Mouse (Mus musculus) heart, embryonic 14.5 days (tissue): ENCODE data around the gene Eif4enif1. TPM values are rescaled to one million over a fixed set of nuclear protein-coding genes. Genes with fewer than 3 reads are reported as not detected.

ENCODE experiments used
- ATAC-seq: fragments of 200-750 bp; cut with Nextera tagmentation; 2 replicates; pipeline ENCODE4 v1.8.0; 2017; ENCODE audit warnings: low read depth, moderate TSS enrichment; ENCODE audit not compliant: insufficient number of reproducible peaks, insufficient read depth, low FRiP score
- H3K27ac ChIP-seq, 2 experiments: fragments of 200-500 bp in 1 of 2; fragments of 300-500 bp in 1 of 2; sonication (generic) in 1 of 2; replicated peaks in 1 of 2; 2 replicates each; pipeline ENCODE4 v1.5.1; 2012 to 2014; ENCODE audit warnings: low read depth in 2 of 2, low read length in 2 of 2, control low read depth in 1 of 2, mild to moderate bottlenecking in 1 of 2, mixed read lengths in 1 of 2; ENCODE audit not compliant: control insufficient read depth in 1 of 2, insufficient read depth in 1 of 2
- H3K27me3 ChIP-seq: fragments of 300-500 bp; sonication (generic); 2 replicates; pipeline ENCODE4 v1.6.1; 2014; ENCODE audit warnings: mild to moderate bottlenecking, low read length, control low read depth; ENCODE audit not compliant: control insufficient read depth, insufficient read depth
- H3K36me3 ChIP-seq: fragments of 300-500 bp; sonication (generic); 2 replicates; pipeline ENCODE4 v1.6.1; 2014; ENCODE audit warnings: mild to moderate bottlenecking, control low read depth, low read length, mixed read lengths; ENCODE audit not compliant: control insufficient read depth, insufficient read depth
- H3K4me1 ChIP-seq, 2 experiments: fragments of 200-500 bp in 1 of 2; fragments of 300-500 bp in 1 of 2; sonication (generic) in 1 of 2; 2 replicates each; pipeline ENCODE4 v1.6.1; 2012 to 2014; ENCODE audit warnings: low read length in 2 of 2, control low read depth in 1 of 2, mixed read lengths in 1 of 2; ENCODE audit not compliant: control insufficient read depth in 2 of 2, insufficient read depth in 2 of 2
- H3K4me2 ChIP-seq: fragments of 300-500 bp; sonication (generic); 2 replicates; pipeline ENCODE4 v1.6.1; 2014; ENCODE audit warnings: mild to moderate bottlenecking, low read length
- H3K4me3 ChIP-seq, 2 experiments: fragments of 200-500 bp in 1 of 2; fragments of 300-500 bp in 1 of 2; sonication (generic) in 1 of 2; 2 replicates each; pipeline ENCODE4 v1.5.1; 2012 to 2014; ENCODE audit warnings: low read length in 2 of 2, mild to moderate bottlenecking in 2 of 2, control low read depth in 1 of 2, low read depth in 1 of 2, moderate library complexity in 1 of 2; ENCODE audit not compliant: control insufficient read depth in 1 of 2, insufficient read depth in 1 of 2
- H3K9ac ChIP-seq: fragments of 300-500 bp; sonication (generic); 2 replicates; pipeline ENCODE4 v1.6.1; 2014; ENCODE audit warnings: mild to moderate bottlenecking, low read length
- H3K9me3 ChIP-seq: fragments of 300-500 bp; sonication (generic); 2 replicates; pipeline ENCODE4 v1.6.1; 2016; ENCODE audit warnings: low read length, control low read depth; ENCODE audit not compliant: control insufficient read depth
- WGBS: fragments of 180-500 bp; shearing (Covaris S2); extraction: QIAGEN DNeasy Blood & Tissue Kit; methylation state at CpG from one replicate; pipeline ENCODE4 v1.1.7; 2014; 5-methylcytosine and 5-hydroxymethylcytosine counted together
- polyA plus RNA-seq: library from polyadenylated mRNA; unstranded; fragments of >200 nt; fragmentation: Nextera tagmentation; extraction: Ambion mirVana; gene quantifications from 2 replicates; pipeline ENCODE4 v1.2.1, GENCODE M21; 2014

The Eif4enif1 gene
- polyA plus RNA-seq, 1 experiment from 2014 or later: 45.1 TPM

DNA sequence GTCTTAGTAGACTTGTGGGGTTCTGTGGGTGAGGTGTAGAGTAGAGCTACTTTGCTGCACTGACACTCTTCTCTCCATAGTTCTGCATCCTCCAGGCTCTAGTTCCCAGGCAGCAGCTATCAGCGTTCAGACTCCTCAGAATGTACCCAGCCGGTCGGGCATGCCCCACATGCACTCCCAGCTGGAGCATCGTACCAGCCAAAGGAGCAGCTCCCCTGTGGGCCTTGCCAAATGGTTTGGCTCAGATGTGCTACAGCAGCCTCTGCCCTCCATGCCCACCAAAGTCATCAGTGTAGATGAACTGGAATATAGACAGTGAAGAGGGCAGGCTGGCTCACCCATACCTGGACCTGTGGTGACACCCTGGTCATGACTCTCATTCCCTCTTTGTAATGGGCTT lies 41.6 kb downstream of the Eif4enif1 start:
- H3K36me3 ChIP-seq: peaks cover 99% of the 10 kb centered on the region
- H3K4me2 ChIP-seq: no peak overlapping the region
- H3K27ac ChIP-seq: no peak overlapping the region
- 69% methylated on average over 4 of the region's 4 CpGs for WGBS
- H3K4me1 ChIP-seq: peaks cover 0 to 6% of the 10 kb centered on the region in 2 experiments; a peak in 1 of 4 replicates
- no peak for ATAC-seq
- peaks cover 4% of the 10 kb centered on the region; the same call in 1 of the 2 replicates for H3K9me3 ChIP-seq
- H3K4me3 ChIP-seq: no peak overlapping the region
- no peaks in the 10 kb centered on the region for H3K27me3 ChIP-seq
- no peak overlapping the region for H3K9ac ChIP-seq

DNA sequence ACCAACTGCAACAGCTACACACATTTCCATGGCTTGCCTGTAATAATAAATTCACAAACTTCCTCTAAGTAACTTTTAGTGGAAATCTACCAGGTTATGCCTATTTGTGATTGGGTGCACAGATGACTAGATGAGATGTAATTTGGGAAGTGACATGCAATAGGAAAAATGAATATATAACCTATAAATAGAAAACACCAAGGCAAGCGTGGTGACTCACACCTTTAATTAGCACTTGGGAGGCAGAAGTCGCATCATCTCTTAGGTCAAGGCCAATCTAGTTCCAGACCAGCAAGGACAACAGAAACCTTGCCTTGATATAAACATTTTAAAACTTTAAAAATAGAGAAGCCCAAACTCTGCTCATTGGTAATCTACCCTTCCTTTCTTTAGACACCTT lies 45.2 kb downstream of the Eif4enif1 start:
- Histone ChIP-seq H3K27me3 (no peaks in the 10 kb centered on the region), H3K9ac (no peak overlapping the region), H3K27ac (peak overlapping the region; percentile 41 to 52; a peak in 3 of 4 replicates), H3K9me3 (no peaks in the 10 kb centered on the region), H3K4me3 (no peak overlapping the region), H3K4me2 (no peak overlapping the region), H3K4me1 (peaks cover 0 to 6% of the 10 kb centered on the region in 2 experiments; a peak in 1 of 4 replicates), H3K36me3 (peaks cover 99% of the 10 kb centered on the region)
- WGBS: 54% methylated on average over 2 of the region's 2 CpGs
- ATAC-seq: no peak

DNA sequence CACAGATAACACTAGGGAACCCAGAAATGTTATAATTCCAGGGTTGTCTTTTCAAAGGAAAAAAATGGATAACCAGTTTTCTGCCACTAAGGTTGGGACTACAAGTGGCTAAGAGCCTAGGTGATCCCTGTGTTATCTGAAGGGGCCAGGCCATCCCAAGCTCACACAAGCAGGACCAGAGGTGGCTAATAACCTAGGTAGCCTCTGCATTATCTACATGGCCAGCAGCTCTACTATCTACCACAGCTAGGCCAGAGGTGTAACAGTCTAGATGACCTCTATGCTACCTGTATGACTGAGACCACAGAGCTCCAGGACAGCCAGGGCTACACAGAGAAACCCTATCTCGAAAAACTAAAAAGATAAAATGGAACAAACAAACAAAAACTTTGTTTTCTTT lies 57.3 kb downstream of the Eif4enif1 start:
- WGBS: 94% methylated on average over 1 of the region's 1 CpGs

DNA sequence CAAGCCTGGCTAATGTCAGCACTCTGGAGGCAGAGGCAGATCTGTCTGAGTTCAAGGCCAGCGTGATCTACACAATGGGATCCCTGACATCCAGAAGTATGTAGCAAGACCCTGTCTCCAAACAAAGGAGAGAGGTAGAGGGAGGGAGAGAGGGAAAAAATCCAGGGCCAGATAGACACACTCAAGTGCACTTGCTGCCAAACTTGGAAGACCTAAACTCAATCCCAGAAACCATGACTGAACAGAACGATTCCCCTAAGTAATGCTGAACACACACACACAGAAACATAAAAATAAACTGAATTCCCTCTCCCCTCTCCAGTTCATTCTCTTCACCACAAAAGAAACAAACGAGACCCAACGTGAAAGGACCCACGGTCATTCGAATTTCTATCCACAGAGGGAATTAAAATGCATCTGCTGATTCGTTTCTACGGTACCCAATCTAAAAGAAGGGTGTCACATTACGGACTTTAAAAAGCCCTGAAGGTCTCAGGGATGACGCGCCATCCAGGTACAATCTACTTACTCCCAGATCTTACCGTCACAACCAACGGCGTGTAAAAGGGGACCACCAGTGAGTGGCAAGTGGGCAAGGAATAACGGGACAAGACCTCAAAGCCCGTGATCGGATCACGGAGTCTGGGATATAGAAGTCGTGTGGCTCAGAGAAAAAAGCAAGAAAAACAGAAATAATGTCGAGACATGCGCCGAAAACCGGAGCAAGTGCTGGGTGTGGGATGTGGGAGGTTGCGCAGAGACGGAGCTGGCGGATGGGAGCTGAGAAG lies 63.3 kb downstream of the Eif4enif1 start:
- H3K9me3 ChIP-seq: no peaks in the 10 kb centered on the region
- H3K27ac ChIP-seq: peak overlapping the region; percentile 86 to 96
- peak overlapping the region; percentile 85 for H3K4me2 ChIP-seq
- no peak for ATAC-seq
- peak overlapping the region; percentile 100 for H3K9ac ChIP-seq
- under 1% methylated on average over 26 of the region's 26 CpGs for WGBS
- H3K4me3 ChIP-seq: peak overlapping the region; percentile 89 to 98
- peaks cover 2 to 11% of the 10 kb centered on the region in 2 experiments for H3K4me1 ChIP-seq
- H3K36me3 ChIP-seq: peaks cover 42% of the 10 kb centered on the region
- no peaks in the 10 kb centered on the region for H3K27me3 ChIP-seq

More for the DNA sequence above, 57.3 kb downstream of the Eif4enif1 start:
- H3K36me3 ChIP-seq: peaks cover 96% of the 10 kb centered on the region
- no peak overlapping the region for H3K4me3 ChIP-seq
- no peaks in the 10 kb centered on the region for H3K27me3 ChIP-seq
- H3K4me2 ChIP-seq: no peak overlapping the region
- H3K9me3 ChIP-seq: no peaks in the 10 kb centered on the region
- no peak for ATAC-seq
- peaks cover 0 to 3% of the 10 kb centered on the region in 2 experiments; a peak in 3 of 4 replicates for H3K4me1 ChIP-seq
- no peak overlapping the region for H3K9ac ChIP-seq
- H3K27ac ChIP-seq: no peak overlapping the region

DNA sequence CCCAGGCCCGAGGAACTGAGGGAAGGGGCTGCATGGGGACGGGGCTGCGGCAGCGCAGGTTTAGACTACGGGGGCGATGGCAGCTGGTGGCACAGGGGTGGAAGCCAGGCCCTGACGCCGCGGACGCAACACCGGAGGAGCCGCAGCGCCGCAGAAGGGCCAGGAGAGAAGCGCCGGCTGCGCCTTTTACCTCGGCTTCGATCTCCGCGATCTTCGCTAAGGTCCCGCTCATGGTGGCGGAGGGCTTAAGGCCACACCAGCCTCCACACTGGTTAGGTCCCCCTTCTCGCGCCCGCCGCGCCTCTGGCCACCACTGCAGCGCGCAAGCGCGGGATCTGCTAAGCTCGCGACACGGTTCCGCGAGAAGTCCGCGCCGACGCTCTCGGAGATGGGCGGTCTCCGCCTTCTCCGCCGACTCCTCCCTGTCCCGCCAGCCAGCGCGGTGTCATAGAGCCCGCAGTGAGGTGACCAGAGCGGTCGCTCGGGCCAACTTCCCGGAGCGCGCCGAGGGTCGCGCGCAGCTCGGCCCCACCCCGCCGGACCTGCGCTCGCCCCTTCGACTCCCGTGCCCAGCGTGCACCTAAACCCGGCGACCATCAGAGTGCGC lies 64.0 kb downstream of the Eif4enif1 start, which contains the start of gene Drg1:
TSS of gene Drg1 (minus strand) at position 337 of the 607 bp plus-strand sequence.
- under 1% methylated on average over 72 of the region's 72 CpGs for WGBS
- ATAC-seq: peak; percentile 98
- peak within 1 kb of the TSS; percentile 86 to 96 for H3K27ac ChIP-seq
- no peaks in the 10 kb centered on the region for H3K27me3 ChIP-seq
- H3K9ac ChIP-seq: peak within 1 kb of the TSS; percentile 100
- no peaks in the 10 kb centered on the region for H3K9me3 ChIP-seq
- H3K4me2 ChIP-seq: peak within 1 kb of the TSS; percentile 85
- peaks cover 36% of the 10 kb centered on the region for H3K36me3 ChIP-seq
- peaks cover 2 to 11% of the 10 kb centered on the region in 2 experiments for H3K4me1 ChIP-seq
- peak within 1 kb of the TSS; percentile 89 to 98 for H3K4me3 ChIP-seq

DNA sequence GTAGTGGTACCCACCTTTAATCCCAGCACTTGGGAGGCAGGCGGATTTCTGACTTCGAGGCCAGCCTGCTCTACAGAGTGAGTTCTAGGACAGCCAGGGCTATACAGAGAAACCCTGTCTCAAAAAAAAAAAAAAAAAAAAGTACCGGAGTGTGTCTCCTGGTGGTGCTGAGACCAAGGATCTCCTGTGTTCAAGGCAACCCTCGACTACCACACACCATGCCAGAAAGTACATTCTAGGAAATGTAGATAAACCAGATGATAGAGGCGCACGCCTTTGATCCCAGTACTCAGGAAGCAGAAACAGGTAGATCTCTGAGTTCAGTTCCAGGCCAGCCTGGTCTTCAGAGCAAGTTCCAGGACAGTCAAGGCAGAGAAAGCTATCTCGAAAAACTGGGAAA lies 64.9 kb downstream of the Eif4enif1 start:
- peak overlapping the region in 1 of 2 experiments; percentile 98; a peak in 2 of 4 replicates for H3K4me3 ChIP-seq
- no peaks in the 10 kb centered on the region for H3K9me3 ChIP-seq
- WGBS: 41% methylated on average over 7 of the region's 7 CpGs
- no peak for ATAC-seq
- H3K4me1 ChIP-seq: peaks cover 2 to 11% of the 10 kb centered on the region in 2 experiments
- peak overlapping the region; percentile 85 for H3K4me2 ChIP-seq
- H3K36me3 ChIP-seq: peaks cover 27% of the 10 kb centered on the region
- peak overlapping the region in 1 of 2 experiments; percentile 96; a peak in 2 of 4 replicates for H3K27ac ChIP-seq
- no peaks in the 10 kb centered on the region for H3K27me3 ChIP-seq
- peak overlapping the region; percentile 100 for H3K9ac ChIP-seq

DNA sequence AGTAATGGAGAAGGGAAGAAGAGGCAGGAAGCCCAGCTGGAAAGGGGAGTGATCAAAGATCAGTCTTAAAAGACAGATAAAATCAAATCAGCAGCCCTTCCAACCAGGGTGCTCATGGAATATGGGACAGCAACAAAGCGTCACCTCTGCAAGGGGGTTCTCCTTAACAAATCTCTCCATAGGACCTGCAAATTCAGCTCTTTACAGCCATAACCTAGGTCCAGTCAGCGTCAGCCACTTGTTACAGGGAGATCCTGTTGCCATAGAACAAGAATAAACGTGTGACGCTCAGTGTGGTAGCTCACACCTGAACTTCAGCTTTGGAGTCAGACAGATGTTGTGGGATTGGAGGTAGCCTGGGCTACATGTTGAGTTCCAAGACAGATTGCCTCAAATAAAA lies 67.0 kb downstream of the Eif4enif1 start:
- Histone ChIP-seq H3K9ac (no peak overlapping the region), H3K4me2 (no peak overlapping the region), H3K9me3 (no peaks in the 10 kb centered on the region), H3K27ac (no peak overlapping the region), H3K4me1 (peaks cover 2 to 11% of the 10 kb centered on the region in 2 experiments), H3K36me3 (peaks cover 6% of the 10 kb centered on the region), H3K4me3 (no peak overlapping the region), H3K27me3 (no peaks in the 10 kb centered on the region)
- WGBS: 44% methylated on average over 4 of the region's 4 CpGs
- ATAC-seq: no peak
